7 mouse cellular contexts compared by ENCODE assay signal in genomic region chr7:44589149-44589548, GRCm38 (mm10). TPM values are rescaled to one million over a fixed set of nuclear protein-coding genes. Genes with fewer than 3 reads are reported as not detected.
DNase-seq lines count a peak whose midpoint lies in the region; ATAC-seq and TF ChIP-seq lines count a peak whose summit lies in the region.

No protein-coding gene starts in this region.

- peak overlapping the region; percentile 97 for H3K4me3 ChIP-seq in cerebellum, adult 2 months (replicated peaks; ENCODE audit: insufficient read depth, low read depth, low read length)
- H3K4me3 ChIP-seq in hindbrain, embryonic 15.5 days, result peak overlapping the region; percentile 70

- H3K9me3 ChIP-seq in hindbrain, embryonic 15.5 days, result no peaks in the 10 kb centered on the region

- peak overlapping the region; percentile 92 for H3K4me2 ChIP-seq in hindbrain, embryonic 15.5 days

- H3K4me1 ChIP-seq in cerebellum, adult 2 months (ENCODE audit: control insufficient read depth, insufficient read depth, low read length), result peaks cover 4% of the 10 kb centered on the region; the same call in 1 of the 2 replicates
- H3K4me1 ChIP-seq in hindbrain, embryonic 15.5 days (replicated peaks), result peaks cover 73% of the 10 kb centered on the region

- peak; percentile 98 for DNase-seq in ZHBTc4 (ENCODE audit: low read depth, low spot score)
- DNase-seq in cerebellum, adult 2 months, result peak; percentile 95 to 98
- DNase-seq in frontal cortex, postnatal 14 days (ENCODE audit: low spot score in 2 of 2), result peak; percentile 54 to 64
- peak; percentile 57 to 80 for DNase-seq in left cerebral cortex, adult 8-10 months (ENCODE audit: low spot score in 2 of 2)
- DNase-seq in right cerebral cortex, postnatal 10 days (ENCODE audit: low spot score in 2 of 2), result peak; percentile 85

- H3K27ac ChIP-seq in cerebellum, adult 2 months (ENCODE audit: insufficient read depth, low read length), result peak overlapping the region; percentile 88
- H3K27ac ChIP-seq in hindbrain, embryonic 15.5 days (replicated peaks), result peak overlapping the region; percentile 78

- peak overlapping the region; percentile 48 for H3K9ac ChIP-seq in hindbrain, embryonic 15.5 days

- H3K36me3 ChIP-seq in hindbrain, embryonic 15.5 days, result no peaks in the 10 kb centered on the region

- under 1% methylated on average over 33 of the region's 33 CpGs for WGBS in cerebellum, adult 2 months
- WGBS in hindbrain, embryonic 15.5 days, result under 1% methylated on average over 33 of the region's 33 CpGs

- TF ChIP-seq CTCF in cerebellum, adult 2 months (IDR thresholded peaks at IDR 0.05; ENCODE audit: borderline replicate concordance, insufficient read depth, low read depth, low read length), result peak; percentile 32; the same call in 1 of the 2 replicates

- no peaks in the 10 kb centered on the region for H3K27me3 ChIP-seq in cerebellum, adult 2 months (ENCODE audit: control insufficient read depth, insufficient read depth, low read length)
- peaks cover 10% of the 10 kb centered on the region for H3K27me3 ChIP-seq in hindbrain, embryonic 15.5 days

- TF ChIP-seq POLR2A in cerebellum, adult 2 months (IDR thresholded peaks at IDR 0.05; ENCODE audit: borderline replicate concordance, insufficient read depth, low read length), result peak; percentile 71; the same call in 1 of the 2 replicates

- peak; percentile 25 for ATAC-seq in hindbrain, embryonic 15.5 days (ENCODE audit: low FRiP score, low read depth)
- ATAC-seq in megakaryocyte, adult 5-6 weeks (ENCODE audit: poor library complexity, severe bottlenecking), result peak; percentile 46

RNA-seq across cellular contexts. Expression of gene Kcnc3, which starts 1.3 kb away (rescaled TPM):
- 368 and 423 TPM in 2 replicates for polyA plus RNA-seq in cerebellum, adult 2 months (2012; rRNA removed)
- 6.7 and 6.8 TPM in 2 replicates for polyA plus RNA-seq in hindbrain, embryonic 15.5 days (2015; fragmentation: Nextera tagmentation; extraction: Ambion mirVana)
- total RNA-seq in left cerebral cortex, adult 8-10 months (2022), result 10 to 100 TPM; 85.4 to 98.3 (median 97.3) TPM
- 0.41 and 0.67 TPM in 2 replicates for total RNA-seq in megakaryocyte, adult 5-6 weeks (2015)
- total RNA-seq in megakaryocyte, adult 5-6 weeks (2017), result not detected in 2 replicates

RNA-seq across cellular contexts. Expression of gene Napsa, which starts 17.0 kb away (rescaled TPM):
- 0.26 and 0.43 TPM in 2 replicates for polyA plus RNA-seq in cerebellum, adult 2 months (2012; rRNA removed)
- 2.1 and 2.2 TPM in 2 replicates for polyA plus RNA-seq in hindbrain, embryonic 15.5 days (2015; fragmentation: Nextera tagmentation; extraction: Ambion mirVana)
- not detected for total RNA-seq in left cerebral cortex, adult 8-10 months (2022)
- total RNA-seq in megakaryocyte, adult 5-6 weeks (2015), result 473 and 485 TPM in 2 replicates
- total RNA-seq in megakaryocyte, adult 5-6 weeks (2017), result 207 and 235 TPM in 2 replicates

RNA-seq across cellular contexts. Expression of gene Nr1h2, which starts 35.4 kb away (rescaled TPM):
- 106 and 109 TPM in 2 replicates for polyA plus RNA-seq in cerebellum, adult 2 months (2012; rRNA removed)
- polyA plus RNA-seq in hindbrain, embryonic 15.5 days (2015; fragmentation: Nextera tagmentation; extraction: Ambion mirVana), result 60.3 and 70.4 TPM in 2 replicates
- total RNA-seq in left cerebral cortex, adult 8-10 months (2022), result 10 to 100 TPM; 61.1 to 71.4 (median 64.3) TPM
- total RNA-seq in megakaryocyte, adult 5-6 weeks (2015), result 47.4 and 51.5 TPM in 2 replicates
- total RNA-seq in megakaryocyte, adult 5-6 weeks (2017), result 50.7 and 70.7 TPM in 2 replicates

RNA-seq across cellular contexts. Expression of gene Pold1, which starts 40.5 kb away (rescaled TPM):
- polyA plus RNA-seq in cerebellum, adult 2 months (2012; rRNA removed), result 21.6 and 25.1 TPM in 2 replicates
- 27.5 and 29.4 TPM in 2 replicates for polyA plus RNA-seq in hindbrain, embryonic 15.5 days (2015; fragmentation: Nextera tagmentation; extraction: Ambion mirVana)
- total RNA-seq in left cerebral cortex, adult 8-10 months (2022), result 10 to 100 TPM; 10.5 to 13.8 (median 12.8) TPM
- 36.1 and 44.3 TPM in 2 replicates for total RNA-seq in megakaryocyte, adult 5-6 weeks (2015)
- 39.4 and 48.4 TPM in 2 replicates for total RNA-seq in megakaryocyte, adult 5-6 weeks (2017)

RNA-seq across cellular contexts. Expression of gene Spib, which starts 57.3 kb away (rescaled TPM):
- 0.16 and 0.19 TPM in 2 replicates for polyA plus RNA-seq in cerebellum, adult 2 months (2012; rRNA removed)
- polyA plus RNA-seq in hindbrain, embryonic 15.5 days (2015; fragmentation: Nextera tagmentation; extraction: Ambion mirVana), result not detected in 2 replicates
- under 1 TPM in 1 of 4 experiments, not detected in 3; 0.22 TPM for total RNA-seq in left cerebral cortex, adult 8-10 months (2022)
- 3.2 and 3.8 TPM in 2 replicates for total RNA-seq in megakaryocyte, adult 5-6 weeks (2015)
- total RNA-seq in megakaryocyte, adult 5-6 weeks (2017), result 4.1 and 6.4 TPM in 2 replicates

Comparison
In these comparisons a context has a peak if more than half of its experiments do, and no peak if none do; other contexts are left out.
1. Peak in every context shown above with its lines: DNase-seq, ATAC-seq, H3K4me3 ChIP-seq and H3K27ac ChIP-seq.
2. RNA of gene Kcnc3, which starts 1.3 kb away (total RNA-seq): 85.4 to 98.3 TPM in left cerebral cortex, adult 8-10 months; 0.41 to 0.67 TPM in megakaryocyte, adult 5-6 weeks; every median in the first group is over 10 times any median in the second.
3. RNA of gene Napsa, which starts 17.0 kb away (total RNA-seq): 207 to 485 TPM in megakaryocyte, adult 5-6 weeks; not detected in left cerebral cortex, adult 8-10 months; every median in the first group is over 100 times any median in the second.